Mouse (Mus musculus): ENCODE results near the gene Gnb1l.

Gene Gnb1l

DNA sequence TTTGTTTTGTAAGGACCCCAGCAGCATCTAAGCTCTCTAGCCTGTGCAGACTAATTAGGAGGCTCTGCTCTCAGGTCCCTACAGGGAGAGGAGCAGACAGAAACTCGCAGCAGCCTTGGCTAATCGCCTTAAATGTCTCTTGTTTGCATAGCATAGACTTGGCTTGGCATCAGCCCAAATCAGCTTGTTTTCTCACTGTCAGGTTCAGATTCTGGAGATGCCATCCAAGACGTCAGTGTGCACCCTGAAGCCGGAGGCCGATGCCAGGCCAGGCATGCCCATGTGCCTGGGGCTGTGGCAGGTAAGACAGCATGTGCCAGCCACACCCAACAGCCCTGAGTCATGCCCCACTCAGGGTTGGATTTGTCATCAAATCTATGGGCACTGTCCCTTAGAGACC is 49.4 kb downstream of the Gnb1l start:
- DNase-seq (ENCODE audit: low spot score): no peak

DNA sequence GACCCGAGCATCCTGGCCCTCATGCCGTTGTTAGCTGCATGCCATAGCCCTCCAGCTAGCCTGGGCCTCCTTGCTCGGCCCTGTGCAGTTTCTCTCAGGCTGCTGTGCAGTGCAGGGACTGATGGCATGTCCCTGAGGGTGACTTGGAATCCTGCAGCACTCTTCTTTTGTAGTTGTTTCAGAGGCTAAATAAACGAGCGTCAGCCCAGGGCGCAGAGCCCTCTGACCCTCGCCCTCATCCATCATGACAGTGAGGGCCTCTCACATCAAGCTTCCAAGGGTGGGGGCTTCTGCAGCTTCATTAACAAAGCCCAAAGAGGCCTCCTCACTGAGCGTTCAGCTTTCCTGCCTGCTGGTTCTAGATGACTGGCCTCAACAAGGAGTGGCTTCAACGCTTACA is 53.1 kb downstream of the Gnb1l start:
- no peak for DNase-seq (ENCODE audit: low spot score)

DNA sequence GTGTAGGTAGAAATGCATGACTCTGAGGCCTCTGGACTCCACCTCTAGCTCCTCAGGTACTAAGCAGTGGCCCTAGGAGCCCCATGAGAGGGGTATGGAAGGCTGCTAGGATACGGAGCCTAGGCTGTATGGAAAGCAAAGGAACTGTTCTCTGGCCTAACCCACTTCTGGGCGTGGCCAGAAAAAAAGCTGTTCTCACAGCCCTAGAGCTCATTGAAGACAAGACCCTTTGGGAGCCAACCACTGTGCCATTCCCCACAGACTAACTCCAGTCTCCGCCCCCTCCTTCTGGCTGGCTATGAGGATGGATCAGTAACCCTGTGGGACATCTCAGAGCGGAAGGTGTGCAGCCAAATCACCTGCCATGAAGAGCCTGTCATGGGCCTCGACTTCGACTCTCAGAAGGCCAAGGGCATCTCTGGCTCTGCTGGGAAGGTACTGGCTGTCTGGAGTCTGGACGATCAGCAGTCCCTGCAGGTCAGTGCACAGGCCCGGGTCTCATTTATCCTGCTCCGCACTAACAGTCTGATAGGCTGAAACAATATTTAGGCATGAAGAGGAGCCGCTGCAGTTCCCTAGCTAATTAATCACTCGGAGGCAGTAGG is 53.7 kb downstream of the Gnb1l start:
- DNase-seq (ENCODE audit: low spot score): no peak

DNA sequence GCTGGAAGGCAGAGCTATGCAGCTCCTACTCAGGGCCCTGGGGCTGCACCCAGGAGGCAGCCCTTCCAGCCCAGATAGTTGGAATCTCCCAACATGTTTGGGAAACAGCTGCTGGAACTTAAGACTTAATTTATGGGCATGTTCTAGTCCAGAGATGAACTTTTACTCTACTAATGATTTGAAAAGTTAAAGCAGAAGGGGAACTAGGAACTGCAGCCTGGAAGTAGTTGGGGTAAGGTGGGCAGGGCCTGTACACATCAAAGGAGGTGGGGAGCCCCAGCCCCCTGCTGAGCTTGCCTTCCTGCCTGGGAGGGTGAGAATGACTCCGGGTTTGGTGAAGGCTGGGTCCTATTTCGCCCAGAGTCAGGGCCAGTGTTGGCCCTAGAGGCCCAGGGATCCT is 56.2 kb downstream of the Gnb1l start:
- no peak for DNase-seq (ENCODE audit: low spot score)

DNA sequence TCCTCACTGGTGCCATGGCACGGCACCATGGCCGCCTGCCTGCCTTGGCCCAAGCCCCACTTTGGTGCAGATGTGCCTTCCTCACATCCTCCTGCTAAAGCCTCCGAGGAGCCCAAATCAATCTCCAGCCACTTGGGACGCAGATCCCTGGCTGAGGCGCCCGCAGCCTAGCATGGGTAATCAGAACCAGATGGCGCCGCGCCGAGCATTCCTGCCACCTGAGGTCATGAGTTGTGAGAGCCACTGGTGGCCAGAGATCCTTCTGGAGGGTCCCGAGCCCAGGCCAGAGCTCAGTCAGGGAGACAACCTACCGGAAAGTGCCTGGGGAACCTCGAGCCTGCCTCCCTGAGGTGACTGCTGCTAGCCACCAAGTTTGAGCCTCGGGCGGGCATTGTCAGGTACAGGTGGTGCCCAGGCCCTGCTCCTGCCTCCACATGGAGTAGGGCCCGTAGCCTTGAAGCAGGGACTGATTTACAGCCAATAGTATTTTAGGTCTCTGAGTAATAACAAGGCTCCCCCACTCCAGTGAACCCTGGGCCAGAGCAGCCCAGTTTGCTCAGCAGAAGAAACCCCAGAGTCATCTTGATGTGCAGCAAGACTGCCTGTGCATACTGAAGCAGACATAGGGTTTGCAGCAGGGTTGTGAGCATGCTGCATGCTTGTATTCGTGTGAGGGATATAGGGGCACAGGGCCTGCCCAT is 56.9 kb downstream of the Gnb1l start:
- DNase-seq (ENCODE audit: low spot score): no peak

DNA sequence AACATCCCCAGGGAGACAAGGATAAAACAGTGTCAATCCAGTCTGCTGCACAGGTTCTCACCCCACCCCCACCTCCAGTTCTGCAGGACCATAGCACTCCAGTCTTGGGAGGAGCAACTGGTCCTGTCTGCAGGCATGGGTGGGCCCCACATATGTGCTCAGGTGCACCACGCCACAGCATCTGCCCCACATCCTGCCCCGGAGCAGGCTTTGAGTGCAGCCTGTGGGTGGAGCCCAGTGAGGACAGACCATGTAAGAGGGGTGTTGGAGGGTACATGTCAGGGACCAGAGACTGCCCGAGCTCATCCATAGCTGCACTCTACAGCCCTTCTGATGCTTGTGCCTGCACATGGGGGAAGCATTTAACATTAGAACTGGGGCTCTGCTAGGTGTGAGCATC is 57.9 kb downstream of the Gnb1l start:
- DNase-seq (ENCODE audit: low spot score): no peak

DNA sequence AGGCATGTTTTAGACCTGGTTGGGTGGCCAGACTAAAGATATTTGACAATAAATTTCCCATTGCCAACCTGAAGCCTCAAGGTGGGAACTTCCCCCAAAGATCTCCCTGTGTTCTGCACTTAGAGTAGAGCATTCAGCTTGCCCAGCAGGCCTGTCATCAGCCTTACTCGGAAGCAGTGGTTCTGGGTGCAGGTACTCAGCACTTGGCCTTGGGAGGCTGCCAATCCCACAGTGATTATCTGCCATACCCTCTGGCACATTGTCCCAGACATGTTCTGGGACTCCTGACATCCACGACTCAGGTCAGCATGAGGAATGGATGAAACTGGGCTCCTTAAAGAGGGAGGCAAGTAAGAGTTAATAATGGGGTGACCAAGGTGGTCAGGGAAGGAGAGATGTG is 66.0 kb downstream of the Gnb1l start:
- DNase-seq (ENCODE audit: low spot score): no peak

DNA sequence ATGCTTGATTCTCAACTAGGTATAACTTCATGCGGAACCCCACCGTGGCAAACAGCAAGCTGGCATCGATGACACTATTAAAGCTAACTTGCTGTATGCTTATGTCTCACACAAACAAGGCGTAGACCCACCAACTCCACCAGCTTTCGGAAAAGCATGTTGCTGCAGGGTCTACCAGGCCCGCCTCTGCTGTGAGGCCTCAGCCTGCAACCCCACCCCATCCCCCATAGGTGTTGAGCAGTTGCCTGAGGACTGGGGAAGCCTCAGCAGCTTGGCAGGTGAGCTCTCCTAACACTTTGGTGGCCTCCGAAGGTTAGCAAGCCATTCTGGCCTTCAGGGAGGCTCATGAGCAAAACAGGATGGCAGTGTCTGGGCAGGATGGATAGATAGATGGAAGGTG is 70.1 kb downstream of the Gnb1l start:
- no peak for DNase-seq (ENCODE audit: low spot score)

DNA sequence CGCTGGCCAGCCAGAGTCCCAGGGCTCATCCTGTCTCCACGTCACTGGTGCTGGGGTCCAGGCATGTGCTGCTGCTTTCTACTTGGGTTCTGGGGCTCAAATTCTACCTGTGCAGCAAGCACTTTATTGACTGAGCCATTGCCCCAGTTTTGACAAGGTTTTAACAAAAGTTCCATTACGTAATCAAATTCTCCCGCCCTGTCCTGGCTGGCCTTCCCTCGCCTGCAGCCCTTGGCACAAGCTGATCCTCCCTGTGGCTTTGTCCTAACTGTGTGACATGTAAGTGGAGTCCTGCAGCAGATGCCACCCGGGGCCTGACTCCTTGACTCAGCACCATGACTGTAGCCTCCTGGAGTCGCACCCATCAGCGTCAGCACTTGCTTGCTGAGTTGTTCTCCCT is 75.7 kb downstream of the Gnb1l start:
- DNase-seq (ENCODE audit: low spot score): no peak

DNA sequence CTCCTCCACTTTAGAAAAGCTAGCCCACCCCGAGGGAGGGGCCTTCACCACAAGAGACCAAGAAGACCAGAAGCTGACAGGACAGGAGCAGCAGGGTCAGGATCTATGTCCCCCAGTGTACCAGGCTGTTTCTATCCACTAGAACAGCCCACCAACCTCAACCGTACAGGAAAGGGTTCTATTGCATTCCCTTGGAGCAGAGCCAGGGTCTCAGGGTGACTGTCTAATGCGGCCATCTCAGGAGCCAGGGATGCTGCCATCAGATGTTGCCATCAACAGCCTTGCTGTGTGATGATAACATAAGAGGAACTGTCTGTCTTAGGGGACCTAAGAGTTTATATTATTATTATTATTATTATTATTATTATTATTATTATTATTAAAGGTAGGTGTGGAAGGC is 78.6 kb downstream of the Gnb1l start:
- DNase-seq (ENCODE audit: low spot score): no peak

DNA sequence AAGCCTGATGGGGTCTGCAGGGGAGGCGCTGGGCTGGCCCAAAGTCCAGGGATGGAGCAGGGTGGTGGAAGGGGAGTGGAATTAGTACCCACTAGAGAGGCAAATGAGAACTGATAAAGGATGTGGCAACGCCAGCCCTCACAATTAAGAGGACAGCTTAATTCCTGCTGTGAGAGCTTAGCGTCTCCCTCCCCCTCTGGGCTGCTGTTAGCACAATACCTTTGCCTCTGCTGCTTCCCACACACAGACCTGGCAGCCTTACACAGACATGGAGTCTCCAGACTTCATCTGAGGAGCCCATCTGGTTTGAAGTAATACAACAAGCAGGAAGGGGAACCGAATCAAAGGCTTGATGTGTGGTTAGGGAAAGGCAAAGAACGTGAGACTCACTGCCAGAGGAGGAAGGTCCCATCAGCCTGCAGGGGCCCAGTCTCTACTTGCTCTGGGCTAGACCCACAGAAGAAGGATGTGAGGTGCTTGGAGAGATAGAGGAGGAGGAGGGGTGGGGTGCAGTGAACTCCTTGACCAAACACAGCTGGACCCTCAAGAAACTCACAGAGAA is 79.2 kb downstream of the Gnb1l start:
- DNase-seq (ENCODE audit: low spot score): no peak

DNA sequence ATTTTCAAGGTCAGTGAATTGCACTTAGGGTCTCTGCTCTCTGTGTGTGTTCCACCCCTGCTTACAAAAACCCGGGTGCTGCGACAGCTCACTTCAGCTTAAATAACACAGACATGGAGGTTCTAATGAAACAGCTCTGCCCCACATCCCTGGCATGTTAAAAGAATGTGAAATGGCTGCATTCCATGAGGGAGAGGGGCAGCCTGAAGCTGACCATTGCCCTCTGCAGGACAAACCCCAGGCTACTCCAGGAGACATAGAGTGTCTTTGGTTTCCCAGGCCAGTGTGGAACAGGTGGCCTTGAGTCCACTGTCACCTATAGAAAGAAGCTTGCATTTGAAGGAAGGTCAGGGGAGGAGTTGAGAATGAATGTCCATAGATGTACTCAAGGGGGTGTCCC is 81.9 kb downstream of the Gnb1l start:
- DNase-seq (ENCODE audit: low spot score): no peak

DNA sequence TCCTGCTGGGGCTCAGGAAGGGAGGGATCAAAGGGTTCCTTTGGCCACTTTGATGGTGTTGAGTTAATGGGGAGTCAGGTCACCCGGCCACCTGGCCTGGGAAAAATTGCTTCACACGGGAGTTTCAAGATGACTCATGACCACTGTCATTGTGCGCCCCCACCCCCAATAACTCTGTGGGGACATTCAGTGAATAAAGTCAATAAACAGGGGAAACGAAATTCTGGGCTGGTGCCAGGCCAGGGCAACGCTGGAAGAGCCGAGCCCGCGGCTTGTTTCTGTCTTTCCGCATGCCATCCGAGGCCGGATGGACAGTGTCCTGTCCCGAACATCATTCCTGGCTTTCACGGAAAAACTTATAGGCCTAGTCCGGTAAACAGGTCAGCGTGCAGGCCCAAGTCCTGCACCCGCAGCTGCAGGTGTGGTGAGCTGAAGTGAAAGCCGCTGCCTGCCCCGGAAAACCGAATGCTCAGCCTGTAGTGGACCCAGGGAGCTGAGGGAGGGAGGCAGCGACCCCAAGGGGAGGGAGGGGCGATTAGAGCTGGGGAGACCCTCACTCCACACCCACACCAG is 82.6 kb downstream of the Gnb1l start:
- no peak for DNase-seq (ENCODE audit: low spot score)

DNA sequence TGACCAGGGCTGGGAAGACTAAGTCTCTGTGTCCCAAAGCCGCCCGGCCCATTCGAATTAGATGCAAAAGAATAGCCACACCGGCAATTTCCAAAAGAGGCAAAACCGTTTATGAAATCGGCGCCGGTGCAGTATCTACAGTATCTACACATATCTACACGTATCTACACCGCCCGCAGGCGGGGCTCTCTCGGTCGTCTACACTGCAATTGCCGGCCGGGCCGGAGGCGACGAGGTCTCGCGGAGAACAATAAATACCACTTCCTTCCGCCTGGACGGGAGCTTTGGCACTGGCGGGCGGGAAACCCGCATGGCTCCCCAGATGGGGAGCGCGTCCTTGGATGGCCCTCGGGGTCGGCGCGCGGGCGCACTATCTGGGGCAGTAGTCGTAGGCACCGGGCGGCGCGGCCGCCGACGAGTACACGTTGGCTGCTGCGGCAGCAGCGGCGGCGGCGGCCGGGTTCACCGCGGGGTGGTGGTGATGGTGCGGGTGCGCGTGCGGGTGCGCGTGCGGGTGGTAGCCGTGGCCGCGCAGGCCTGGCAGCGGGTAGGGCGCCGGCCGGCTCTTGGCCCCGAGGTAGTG is 83.2 kb downstream of the Gnb1l start:
- DNase-seq (ENCODE audit: low spot score): no peak

DNA sequence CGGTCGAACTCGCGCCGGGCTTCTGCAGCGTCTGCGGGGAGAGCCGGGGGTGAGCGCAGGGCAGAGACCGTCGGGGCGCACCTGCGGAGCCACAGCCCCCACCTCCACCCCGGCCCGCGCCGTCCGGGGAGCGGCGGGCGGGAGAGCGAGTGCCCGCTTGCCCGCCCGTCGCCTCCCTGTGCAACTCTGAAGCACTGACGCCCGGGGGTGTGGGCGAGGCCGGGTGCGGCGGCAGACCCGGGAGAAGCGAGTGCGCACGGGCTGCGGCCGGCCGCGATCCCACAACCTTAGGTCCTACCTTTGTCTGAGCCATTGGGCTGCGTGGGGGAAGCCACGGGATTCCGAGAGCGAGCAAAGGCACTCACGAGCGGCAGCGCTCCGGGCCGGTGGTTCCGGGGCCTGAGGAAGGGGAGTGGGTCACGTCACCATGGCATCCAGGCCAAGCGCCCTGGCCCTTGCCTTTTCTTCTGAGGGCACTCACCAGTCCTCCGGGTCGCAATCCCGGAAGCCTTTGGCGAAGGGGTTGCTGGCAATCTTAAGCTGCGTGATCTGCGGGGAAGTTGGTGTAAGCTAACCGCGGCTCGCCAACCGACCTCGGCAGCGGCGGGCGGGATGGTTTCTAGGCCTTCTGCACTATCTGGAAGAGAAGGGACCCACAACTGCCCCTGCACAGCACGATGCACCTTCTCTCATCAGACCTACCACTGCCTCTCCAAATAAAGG is 84.1 kb downstream of the Gnb1l start:
- DNase-seq (ENCODE audit: low spot score): no peak

DNA sequence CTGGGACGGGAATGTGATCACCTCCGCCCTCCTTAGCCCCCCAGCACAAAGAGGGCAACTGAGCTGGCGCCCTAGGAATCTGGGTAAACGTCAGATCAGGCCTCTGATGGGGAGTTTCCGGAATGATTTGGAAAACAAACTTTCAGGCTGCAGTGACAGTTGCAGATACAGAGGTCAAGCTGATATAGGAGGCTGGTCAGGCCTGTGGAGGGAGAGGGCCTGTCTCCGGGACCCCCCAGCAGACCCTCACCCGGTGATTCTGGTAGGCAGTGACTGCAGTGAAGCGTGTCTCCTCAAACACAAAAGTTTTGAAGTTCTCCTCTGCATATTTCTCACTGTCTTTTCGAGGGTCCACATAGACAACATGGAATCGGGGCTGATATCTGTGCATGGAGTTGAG is 84.7 kb downstream of the Gnb1l start:
- no peak for DNase-seq (ENCODE audit: low spot score)

DNA sequence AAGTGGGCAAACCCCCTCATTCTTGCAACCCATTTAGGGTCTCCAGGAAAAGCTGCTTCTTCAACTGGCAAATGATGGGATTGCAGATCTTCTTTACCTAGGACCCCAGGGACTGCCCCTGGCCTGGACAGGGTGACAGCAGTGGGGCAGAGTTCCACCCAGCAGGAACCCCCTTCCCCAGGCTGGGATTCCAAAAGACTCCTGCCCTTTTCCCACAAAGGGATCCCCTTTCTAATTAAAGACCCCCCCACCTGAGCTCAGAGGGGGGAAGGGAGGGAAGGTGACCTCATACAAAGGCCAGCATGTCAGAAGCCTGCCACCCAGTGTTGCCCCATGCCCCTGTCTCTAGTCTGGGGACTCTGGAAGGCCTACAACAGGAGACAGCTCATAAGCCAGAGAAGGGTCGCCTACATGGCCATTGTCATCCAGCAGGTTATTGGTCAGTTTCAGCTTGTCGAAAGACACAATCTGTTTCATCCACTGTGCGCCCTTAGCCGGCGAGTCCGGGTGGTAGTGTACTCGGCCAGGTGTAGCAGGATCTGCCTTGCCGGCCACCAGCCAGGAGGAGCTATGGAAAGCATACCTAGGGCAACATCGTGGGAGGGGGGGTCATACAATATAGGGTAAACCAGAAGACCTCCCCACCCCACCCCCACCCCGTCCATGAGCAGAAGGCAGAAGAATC is 85.3 kb downstream of the Gnb1l start:
- no peak for DNase-seq (ENCODE audit: low spot score)

DNA sequence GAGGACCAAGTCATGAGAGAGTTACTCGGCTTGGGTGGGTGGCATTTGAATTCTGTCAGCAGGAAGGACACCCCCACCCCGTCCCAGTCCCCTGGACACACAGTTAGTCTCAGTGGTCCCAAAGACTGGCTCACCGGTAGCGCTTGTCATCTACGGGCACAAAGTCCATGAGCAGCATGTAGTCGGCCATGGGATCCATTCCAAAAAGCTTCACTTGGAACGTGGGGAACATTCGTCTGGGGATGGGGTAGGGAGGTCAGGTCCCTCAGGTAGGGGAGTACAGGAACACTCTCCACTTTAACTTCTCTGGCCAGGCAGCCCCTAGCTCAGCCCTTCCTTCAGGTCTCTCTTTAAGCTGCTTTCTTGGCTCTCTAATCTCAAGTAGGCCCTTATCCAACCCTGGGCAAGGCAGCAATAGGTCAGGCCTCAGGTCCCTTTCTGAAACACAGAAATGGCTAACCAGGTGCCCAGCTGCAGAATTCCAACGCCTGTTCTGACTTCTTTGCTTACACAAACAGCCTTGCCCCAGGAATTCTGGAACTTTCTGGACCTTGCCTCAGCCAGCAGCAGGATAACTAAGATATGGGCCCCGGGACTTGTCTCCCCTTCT is 86.5 kb downstream of the Gnb1l start:
- DNase-seq (ENCODE audit: low spot score): no peak

DNA sequence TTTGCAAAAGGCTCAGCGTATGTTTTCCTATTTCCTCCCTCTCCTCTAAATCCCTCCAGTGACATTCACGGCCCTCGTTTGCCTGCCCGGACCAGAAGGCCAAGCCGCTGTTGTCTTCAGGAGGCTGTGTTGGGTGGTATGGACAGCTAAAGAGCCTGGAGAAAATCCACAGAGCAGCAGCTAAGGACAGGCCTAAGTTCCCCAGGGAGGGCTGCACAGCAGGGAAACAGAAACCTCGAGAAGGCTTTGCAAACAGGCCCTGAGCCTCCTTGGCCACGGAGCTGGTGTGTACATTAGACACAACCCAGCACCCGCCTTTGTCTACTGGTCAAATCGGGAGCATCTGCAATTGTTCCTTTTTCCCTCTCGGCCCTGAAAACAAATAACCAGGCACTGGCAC is 87.2 kb downstream of the Gnb1l start:
- DNase-seq (ENCODE audit: low spot score): no peak

DNA sequence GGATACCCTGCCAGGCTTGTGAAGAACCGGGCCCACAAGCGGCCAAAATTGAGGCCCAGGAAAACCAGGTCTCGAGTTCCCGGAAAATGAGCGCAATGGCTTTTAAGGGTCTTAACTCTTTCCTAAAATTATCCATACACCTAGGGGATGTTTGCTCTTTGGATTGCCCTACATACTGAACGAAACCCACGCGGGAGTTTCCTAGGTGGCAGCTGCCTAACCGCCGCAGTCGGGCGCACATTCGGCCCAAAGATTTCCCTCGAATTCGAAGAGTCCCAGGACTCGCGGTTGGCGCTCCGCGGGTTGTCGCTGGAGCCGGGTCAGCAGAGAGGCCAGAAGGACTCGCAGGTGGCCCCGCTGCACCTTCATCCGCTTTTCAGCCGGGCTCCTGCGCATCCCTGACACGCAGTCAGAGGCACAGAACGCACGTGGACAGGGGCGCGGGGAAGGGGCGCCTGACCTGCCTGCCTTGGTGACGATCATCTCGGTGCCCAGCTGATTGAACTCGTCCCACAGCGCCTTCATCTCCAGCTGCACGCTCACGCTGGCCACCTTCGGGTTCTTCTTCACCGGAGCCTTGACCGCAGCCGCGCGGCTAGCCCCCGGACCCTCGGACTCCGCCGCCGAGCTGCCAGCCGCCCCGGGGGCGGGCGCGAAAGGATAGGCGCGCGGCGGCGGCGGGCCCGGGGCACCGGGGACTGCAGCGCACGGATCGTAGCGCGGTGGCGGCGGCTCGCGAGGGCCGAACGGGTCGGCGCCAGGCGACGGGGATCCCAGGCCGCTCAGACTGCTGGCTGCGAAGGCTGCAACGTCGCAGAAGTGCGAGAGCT is 87.8 kb downstream of the Gnb1l start:
- DNase-seq (ENCODE audit: low spot score): no peak
